Mouse (Mus musculus) lung, postnatal 0 days (tissue): ENCODE measurements around the gene Nav3.

ENCODE experiments used
- CTCF ChIP-seq: IDR thresholded peaks from 2 replicates; pipeline ENCODE4 v1.5.1; 2016; ENCODE audit warnings: antibody characterized with exemption, mild to moderate bottlenecking
- EP300 ChIP-seq: IDR thresholded peaks from 2 replicates; pipeline ENCODE4 v1.6.1; 2016; ENCODE audit warnings: antibody characterized with exemption, mild to moderate bottlenecking, control low read depth

DNA sequence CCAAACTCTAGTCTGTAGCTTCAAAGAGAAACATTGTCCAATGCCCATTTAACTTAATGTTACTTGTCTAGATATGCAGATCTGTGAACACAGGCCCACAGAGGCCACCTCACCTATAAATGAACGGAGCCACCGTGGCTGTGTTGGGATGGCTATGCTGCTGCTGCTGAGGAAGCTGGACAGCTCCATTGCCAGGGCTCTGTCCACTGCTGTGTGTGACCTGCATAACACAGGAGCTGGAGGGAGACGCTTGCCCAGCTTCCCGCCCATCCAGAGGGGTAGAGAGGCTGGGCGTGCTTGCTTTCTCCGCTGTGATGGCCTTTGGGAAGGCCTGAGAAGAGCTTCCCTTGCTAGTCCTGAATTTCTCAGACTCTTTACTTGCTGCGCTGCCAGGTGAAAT lies 603.6 kb downstream of the Nav3 start:
- TF ChIP-seq CTCF (no peak), EP300 (no peak)
